Mouse (Mus musculus) embryonic fibroblast, embryonic 13.5 days (primary cell): ENCODE measurements around the gene Ksr1.

Experiments used
- CTCF ChIP-seq: IDR thresholded peaks from 2 replicates; pipeline ENCODE4 v1.5.1; 2011; ENCODE audit warnings: mild to moderate bottlenecking, control low read depth, low read length, moderate library complexity, borderline replicate concordance; ENCODE audit not compliant: insufficient read depth
- POLR2A ChIP-seq: IDR thresholded peaks from 2 replicates; pipeline ENCODE4 v1.6.1; 2011; ENCODE audit warnings: low read depth, mild to moderate bottlenecking, control low read depth, low read length, moderate library complexity

- TF ChIP-seq CTCF (no peak), POLR2A (no peak)
Observed at GRCm38 (mm10) chr11:79012529-79012928, 133.7 kb downstream of the Ksr1 start.
